Mouse (Mus musculus) liver, adult 2 months (tissue): Measurements from ENCODE around the gene Cmklr1. TPM values are rescaled to one million over a fixed set of nuclear protein-coding genes. Genes with fewer than 3 reads are reported as not detected.

Experiments
- DNase-seq: peaks from one replicate; pipeline ENCODE4 v3.0.0-alpha.2; 2011; ENCODE audit warnings: low read depth, low spot score; ENCODE audit errors: extremely low read depth
- H3K27ac ChIP-seq: fragments of 200-500 bp; replicated peaks from 2 replicates; pipeline ENCODE4 v1.5.1; 2012; ENCODE audit warnings: low read depth, mild to moderate bottlenecking, control low read depth, inconsistent platforms, low read length; ENCODE audit not compliant: insufficient read depth
- H3K27me3 ChIP-seq: fragments of 200-500 bp; 2 replicates; pipeline ENCODE4 v1.6.1; 2012; ENCODE audit warnings: mild to moderate bottlenecking, moderate library complexity, low read length, inconsistent platforms; ENCODE audit not compliant: control insufficient read depth, insufficient read depth
- H3K36me3 ChIP-seq: fragments of 200-500 bp; 2 replicates; pipeline ENCODE4 v1.6.1; 2012; ENCODE audit warnings: low read length, inconsistent platforms; ENCODE audit not compliant: control insufficient read depth, insufficient read depth
- H3K4me1 ChIP-seq: fragments of 200-500 bp; 2 replicates; pipeline ENCODE4 v1.6.1; 2011; ENCODE audit warnings: low read length; ENCODE audit not compliant: control insufficient read depth, insufficient read depth
- H3K4me3 ChIP-seq: fragments of 200-500 bp; 2 replicates; pipeline ENCODE4 v1.5.1; 2011; ENCODE audit warnings: low read depth, mild to moderate bottlenecking, control low read depth, low read length, moderate library complexity; ENCODE audit not compliant: insufficient read depth
- H3K79me2 ChIP-seq: fragments of 200-500 bp; 2 replicates; pipeline ENCODE4 v1.6.1; 2012; ENCODE audit warnings: inconsistent platforms, mild to moderate bottlenecking, low read length, moderate library complexity; ENCODE audit not compliant: control insufficient read depth, insufficient read depth
- H3K9ac ChIP-seq: fragments of 200-500 bp; 2 replicates; pipeline ENCODE4 v1.6.1; 2012; ENCODE audit warnings: low read depth, mild to moderate bottlenecking, control low read depth, inconsistent platforms, low read length
- CTCF ChIP-seq: fragments of 200-500 bp; IDR thresholded peaks from 2 replicates; pipeline ENCODE4 v1.5.1; 2011; ENCODE audit warnings: low read depth, low read length, control low read depth
- POLR2A ChIP-seq: fragments of 200-500 bp; IDR thresholded peaks from 2 replicates; pipeline ENCODE4 v1.6.1; 2011; ENCODE audit warnings: low read length, control low read depth; ENCODE audit not compliant: insufficient read depth; ENCODE audit errors: extremely low read depth
- WGBS: fragments of 180-500 bp; shearing (Covaris S2); methylation state at CpG from one replicate; pipeline ENCODE4 v1.1.7; 2018; 5-methylcytosine and 5-hydroxymethylcytosine counted together
- polyA plus RNA-seq: library from polyadenylated mRNA; depleted of rRNA; stranded (reverse); fragments of >200 nt; gene quantifications from 2 replicates; pipeline ENCODE4 v1.2.3, GENCODE M21; 2012
- total RNA-seq: library from RNA; depleted of rRNA; stranded (reverse); fragments of >200 nt; gene quantifications from 2 replicates; pipeline ENCODE4 v1.2.3, GENCODE M21; 2014

The Cmklr1 gene
- total and polyA plus RNA-seq, 2 experiments = 1.8 to 4.6 TPM

GRCm38 (mm10) chr5:113648647-113649211 lies 1.5 kb downstream of the Cmklr1 start:
- H3K4me1 ChIP-seq = no peaks in the 10 kb centered on the region
- H3K4me3 ChIP-seq = peak overlapping the region; percentile 10; the same call in 1 of the 2 replicates
- 64% methylated on average over 5 of the region's 5 CpGs for WGBS
- peak; percentile 47 for DNase-seq
- 0 out of 2 replicates have a peak overlapping the region, but pooled peaks have one; percentile 13 for H3K9ac ChIP-seq
- no peak for TF ChIP-seq CTCF
- no peak for TF ChIP-seq POLR2A
- no peaks in the 10 kb centered on the region for H3K27me3 ChIP-seq
- H3K27ac ChIP-seq = peak overlapping the region; percentile 8; the same call in 1 of the 2 replicates
- H3K36me3 ChIP-seq = no peaks in the 10 kb centered on the region
- H3K79me2 ChIP-seq = no peaks in the 10 kb centered on the region

GRCm38 (mm10) chr5:113647141-113647540 lies 3.1 kb downstream of the Cmklr1 start:
- TF ChIP-seq CTCF (no peak), POLR2A (no peak)
- no peak overlapping the region for H3K27ac ChIP-seq
- no peaks in the 10 kb centered on the region for H3K27me3 ChIP-seq
- no peaks in the 10 kb centered on the region for H3K4me1 ChIP-seq
- no peak overlapping the region for H3K9ac ChIP-seq
- peak; percentile 38 for DNase-seq
- H3K36me3 ChIP-seq = no peaks in the 10 kb centered on the region
- H3K79me2 ChIP-seq = no peaks in the 10 kb centered on the region
- H3K4me3 ChIP-seq = no peak overlapping the region
- 85% methylated on average over 8 of the region's 8 CpGs for WGBS

- H3K27me3 ChIP-seq = no peaks in the 10 kb centered on the region
- peak; percentile 37 for DNase-seq
- TF ChIP-seq POLR2A (no peak), CTCF (no peak)
- 76% methylated on average over 4 of the region's 4 CpGs for WGBS
- H3K9ac ChIP-seq = no peak overlapping the region
- H3K4me3 ChIP-seq = no peak overlapping the region
- H3K79me2 ChIP-seq = no peaks in the 10 kb centered on the region
- no peaks in the 10 kb centered on the region for H3K36me3 ChIP-seq
- H3K4me1 ChIP-seq = no peaks in the 10 kb centered on the region
- 0 out of 2 replicates have a peak overlapping the region, but pooled peaks have one; percentile 20 for H3K27ac ChIP-seq
Observed at GRCm38 (mm10) chr5:113644520-113644919, 5.7 kb downstream of the Cmklr1 start.

- Histone ChIP-seq H3K27ac (no peak overlapping the region), H3K79me2 (no peaks in the 10 kb centered on the region), H3K4me1 (no peaks in the 10 kb centered on the region), H3K27me3 (no peaks in the 10 kb centered on the region), H3K4me3 (no peak overlapping the region), H3K36me3 (no peaks in the 10 kb centered on the region), H3K9ac (no peak overlapping the region)
- WGBS = 54% methylated on average over 18 of the region's 18 CpGs
- no peak for TF ChIP-seq POLR2A
- TF ChIP-seq CTCF = no peak
- DNase-seq = peak; percentile 18
Observed at GRCm38 (mm10) chr5:113643107-113643848, 6.9 kb downstream of the Cmklr1 start.

GRCm38 (mm10) chr5:113641066-113641465 lies 9.2 kb downstream of the Cmklr1 start:
- H3K4me3 ChIP-seq = no peak overlapping the region
- no peak for DNase-seq
- H3K4me1 ChIP-seq = no peaks in the 10 kb centered on the region
- 62% methylated on average over 6 of the region's 6 CpGs for WGBS
- H3K36me3 ChIP-seq = no peaks in the 10 kb centered on the region
- no peak overlapping the region for H3K27ac ChIP-seq
- H3K27me3 ChIP-seq = no peaks in the 10 kb centered on the region
- H3K79me2 ChIP-seq = no peaks in the 10 kb centered on the region
- H3K9ac ChIP-seq = no peak overlapping the region
- no peak for TF ChIP-seq POLR2A
- no peak for TF ChIP-seq CTCF

- TF ChIP-seq CTCF (no peak), POLR2A (no peak)
- H3K9ac ChIP-seq = no peak overlapping the region
- H3K79me2 ChIP-seq = no peaks in the 10 kb centered on the region
- H3K27me3 ChIP-seq = no peaks in the 10 kb centered on the region
- H3K4me3 ChIP-seq = no peak overlapping the region
- H3K36me3 ChIP-seq = no peaks in the 10 kb centered on the region
- 63% methylated on average over 5 of the region's 5 CpGs for WGBS
- DNase-seq = no peak
- H3K27ac ChIP-seq = no peak overlapping the region
- H3K4me1 ChIP-seq = no peaks in the 10 kb centered on the region
Observed at GRCm38 (mm10) chr5:113639126-113639525, 11.1 kb downstream of the Cmklr1 start.
